Mouse (Mus musculus): ENCODE results near the gene P4ha2. TPM values are rescaled to one million over a fixed set of nuclear protein-coding genes. Genes with fewer than 3 reads are reported as not detected.

P4ha2 gene
- polyA plus RNA-seq, 1 experiment from 2014 or later, result 51.6 TPM

- Histone ChIP-seq H3K4me2 (no peak overlapping the region), H3K9ac (ENCODE audit: low read depth, low read length) (no peak overlapping the region), H3K9me3 (replicated peaks; ENCODE audit: control insufficient read depth, low read length) (no peaks in the 10 kb centered on the region), H3K27me3 (ENCODE audit: control insufficient read depth, insufficient read depth, low read length) (peaks cover 4% of the 10 kb centered on the region; the same call in 1 of the 2 replicates), H3K4me3 (ENCODE audit: low read depth, low read length) (no peak overlapping the region), H3K4me1 (ENCODE audit: control insufficient read depth, insufficient read depth, low read length) (peaks cover 35% of the 10 kb centered on the region), H3K27ac (ENCODE audit: low read depth, low read length) (no peak overlapping the region), H3K36me3 (ENCODE audit: control insufficient read depth, insufficient read depth, low read length) (no peaks in the 10 kb centered on the region)
- ATAC-seq (replicated peaks; ENCODE audit: insufficient number of reproducible peaks, low FRiP score, low TSS enrichment), result no peak
- WGBS (ENCODE audit: insufficient replicate concordance), result 85% methylated on average over 3 of the region's 3 CpGs
Observed at GRCm38 (mm10) chr11:54106676-54107075, 6.8 kb downstream of the P4ha2 start.

GRCm38 (mm10) chr11:54107239-54107638 lies 7.3 kb downstream of the P4ha2 start:
- no peaks in the 10 kb centered on the region for H3K36me3 ChIP-seq (ENCODE audit: control insufficient read depth, insufficient read depth, low read length)
- no peak overlapping the region for H3K27ac ChIP-seq (ENCODE audit: low read depth, low read length)
- no peak overlapping the region for H3K9ac ChIP-seq (ENCODE audit: low read depth, low read length)
- H3K27me3 ChIP-seq (ENCODE audit: control insufficient read depth, insufficient read depth, low read length), result no peaks in the 10 kb centered on the region
- H3K9me3 ChIP-seq (replicated peaks; ENCODE audit: control insufficient read depth, low read length), result no peaks in the 10 kb centered on the region
- H3K4me1 ChIP-seq (ENCODE audit: control insufficient read depth, insufficient read depth, low read length), result peaks cover 34% of the 10 kb centered on the region
- ATAC-seq (replicated peaks; ENCODE audit: insufficient number of reproducible peaks, low FRiP score, low TSS enrichment), result no peak
- no peak overlapping the region for H3K4me2 ChIP-seq
- WGBS (ENCODE audit: insufficient replicate concordance), result 89% methylated on average over 7 of the region's 7 CpGs
- H3K4me3 ChIP-seq (ENCODE audit: low read depth, low read length), result no peak overlapping the region

DNA sequence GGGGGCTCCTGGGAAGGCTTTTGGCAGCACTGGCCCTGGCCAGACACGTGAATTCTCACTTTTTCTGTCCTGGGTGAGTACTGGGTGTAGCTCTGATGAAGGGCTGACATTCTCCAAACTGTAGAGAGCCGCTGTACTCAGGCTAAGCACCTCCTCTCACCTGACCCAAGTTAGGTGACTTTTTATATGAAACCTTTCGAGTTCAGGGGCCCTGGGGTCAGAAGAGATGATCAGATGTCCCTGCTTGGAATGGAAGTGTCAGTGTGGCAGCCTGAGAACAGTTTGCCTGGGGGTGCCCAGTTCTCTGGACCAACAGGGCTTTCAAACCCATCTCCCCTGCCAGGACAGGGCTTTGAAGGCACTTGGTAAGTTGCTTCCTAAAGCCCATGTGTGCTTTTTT lies 8.2 kb downstream of the P4ha2 start:
- H3K9ac ChIP-seq (ENCODE audit: low read depth, low read length), result no peak overlapping the region
- H3K4me3 ChIP-seq (ENCODE audit: low read depth, low read length), result no peak overlapping the region
- no peaks in the 10 kb centered on the region for H3K9me3 ChIP-seq (replicated peaks; ENCODE audit: control insufficient read depth, low read length)
- ATAC-seq (replicated peaks; ENCODE audit: insufficient number of reproducible peaks, low FRiP score, low TSS enrichment), result no peak
- no peaks in the 10 kb centered on the region for H3K36me3 ChIP-seq (ENCODE audit: control insufficient read depth, insufficient read depth, low read length)
- no peak overlapping the region for H3K27ac ChIP-seq (ENCODE audit: low read depth, low read length)
- peaks cover 31% of the 10 kb centered on the region for H3K4me1 ChIP-seq (ENCODE audit: control insufficient read depth, insufficient read depth, low read length)
- 66% methylated on average over 3 of the region's 3 CpGs for WGBS (ENCODE audit: insufficient replicate concordance)
- H3K4me2 ChIP-seq, result no peak overlapping the region
- no peaks in the 10 kb centered on the region for H3K27me3 ChIP-seq (ENCODE audit: control insufficient read depth, insufficient read depth, low read length)

DNA sequence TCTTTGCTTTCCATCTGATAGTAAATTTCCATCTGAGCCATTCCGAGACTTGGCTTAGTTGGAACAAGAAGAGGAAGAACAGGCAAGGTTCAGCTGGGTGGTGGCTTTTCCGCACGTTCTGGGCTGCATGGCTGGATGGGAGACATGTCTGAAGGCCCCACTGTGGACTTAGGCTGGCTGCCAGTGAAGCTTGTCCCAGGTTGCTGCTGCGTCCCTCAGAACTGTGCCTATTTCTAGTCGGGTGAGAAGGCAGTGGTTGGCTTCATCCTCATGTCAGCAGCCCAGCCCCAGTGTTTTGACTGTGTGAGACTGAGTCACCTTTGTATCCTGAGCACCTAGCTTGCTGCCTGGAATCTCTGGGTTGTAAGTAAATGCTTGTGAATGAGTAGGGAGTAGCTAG lies 9.0 kb downstream of the P4ha2 start:
- peaks cover 32% of the 10 kb centered on the region for H3K4me1 ChIP-seq (ENCODE audit: control insufficient read depth, insufficient read depth, low read length)
- no peak overlapping the region; the same call in 1 of the 2 replicates for H3K9ac ChIP-seq (ENCODE audit: low read depth, low read length)

DNA sequence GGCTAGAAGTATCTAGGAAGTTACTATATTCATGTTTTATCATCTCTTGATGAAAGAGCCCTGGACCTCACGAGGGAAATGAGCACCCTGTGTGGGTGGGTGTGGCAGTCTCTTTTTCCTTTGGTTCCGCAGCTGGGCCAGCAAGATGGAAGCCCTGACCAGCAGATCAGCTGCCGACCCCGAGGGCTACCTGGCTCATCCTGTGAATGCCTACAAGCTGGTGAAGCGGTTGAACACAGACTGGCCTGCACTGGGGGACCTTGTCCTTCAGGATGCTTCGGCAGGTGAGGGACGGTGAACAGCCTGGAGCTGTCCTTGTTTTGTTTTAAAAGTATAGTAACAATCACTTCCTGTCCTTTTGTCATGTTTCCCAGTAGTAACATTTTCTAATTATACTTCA lies 11.4 kb downstream of the P4ha2 start:
- ATAC-seq (replicated peaks; ENCODE audit: insufficient number of reproducible peaks, low FRiP score, low TSS enrichment), result no peak
- H3K27ac ChIP-seq (ENCODE audit: low read depth, low read length), result no peak overlapping the region
- no peak overlapping the region for H3K4me3 ChIP-seq (ENCODE audit: low read depth, low read length)
- H3K4me2 ChIP-seq, result no peak overlapping the region
- no peaks in the 10 kb centered on the region for H3K36me3 ChIP-seq (ENCODE audit: control insufficient read depth, insufficient read depth, low read length)
- H3K4me1 ChIP-seq (ENCODE audit: control insufficient read depth, insufficient read depth, low read length), result peaks cover 51% of the 10 kb centered on the region
- H3K9me3 ChIP-seq (replicated peaks; ENCODE audit: control insufficient read depth, low read length), result no peaks in the 10 kb centered on the region
- H3K9ac ChIP-seq (ENCODE audit: low read depth, low read length), result no peak overlapping the region
- 82% methylated on average over 7 of the region's 7 CpGs for WGBS (ENCODE audit: insufficient replicate concordance)
- H3K27me3 ChIP-seq (ENCODE audit: control insufficient read depth, insufficient read depth, low read length), result no peaks in the 10 kb centered on the region

More for the DNA sequence above, 9.0 kb downstream of the P4ha2 start:
- Histone ChIP-seq H3K4me3 (ENCODE audit: low read depth, low read length) (no peak overlapping the region), H3K4me2 (no peak overlapping the region), H3K27ac (ENCODE audit: low read depth, low read length) (peak overlapping the region; percentile 41; the same call in 1 of the 2 replicates), H3K36me3 (ENCODE audit: control insufficient read depth, insufficient read depth, low read length) (no peaks in the 10 kb centered on the region), H3K27me3 (ENCODE audit: control insufficient read depth, insufficient read depth, low read length) (no peaks in the 10 kb centered on the region), H3K9me3 (replicated peaks; ENCODE audit: control insufficient read depth, low read length) (no peaks in the 10 kb centered on the region)
- no peak for ATAC-seq (replicated peaks; ENCODE audit: insufficient number of reproducible peaks, low FRiP score, low TSS enrichment)
- 57% methylated on average over 5 of the region's 5 CpGs for WGBS (ENCODE audit: insufficient replicate concordance)

GRCm38 (mm10) chr11:54111976-54112741 lies 12.3 kb downstream of the P4ha2 start:
- Histone ChIP-seq H3K9ac (ENCODE audit: low read depth, low read length) (peak overlapping the region; percentile 29; the same call in 1 of the 2 replicates), H3K27ac (ENCODE audit: low read depth, low read length) (peak overlapping the region; percentile 68), H3K4me2 (peak overlapping the region; percentile 53), H3K36me3 (ENCODE audit: control insufficient read depth, insufficient read depth, low read length) (no peaks in the 10 kb centered on the region), H3K27me3 (ENCODE audit: control insufficient read depth, insufficient read depth, low read length) (no peaks in the 10 kb centered on the region), H3K4me1 (ENCODE audit: control insufficient read depth, insufficient read depth, low read length) (peaks cover 53% of the 10 kb centered on the region), H3K9me3 (replicated peaks; ENCODE audit: control insufficient read depth, low read length) (no peaks in the 10 kb centered on the region), H3K4me3 (ENCODE audit: low read depth, low read length) (no peak overlapping the region)
- ATAC-seq (replicated peaks; ENCODE audit: insufficient number of reproducible peaks, low FRiP score, low TSS enrichment), result no peak
- WGBS (ENCODE audit: insufficient replicate concordance), result 69% methylated on average over 21 of the region's 21 CpGs

GRCm38 (mm10) chr11:54112920-54113319 lies 13.0 kb downstream of the P4ha2 start:
- Histone ChIP-seq H3K4me2 (peak overlapping the region; percentile 53), H3K9me3 (replicated peaks; ENCODE audit: control insufficient read depth, low read length) (no peaks in the 10 kb centered on the region), H3K27ac (ENCODE audit: low read depth, low read length) (peak overlapping the region; percentile 68), H3K27me3 (ENCODE audit: control insufficient read depth, insufficient read depth, low read length) (no peaks in the 10 kb centered on the region), H3K4me1 (ENCODE audit: control insufficient read depth, insufficient read depth, low read length) (peaks cover 53% of the 10 kb centered on the region), H3K36me3 (ENCODE audit: control insufficient read depth, insufficient read depth, low read length) (peaks cover 3% of the 10 kb centered on the region), H3K4me3 (ENCODE audit: low read depth, low read length) (0 out of 2 replicates have a peak overlapping the region, but pooled peaks have one; percentile 6), H3K9ac (ENCODE audit: low read depth, low read length) (peak overlapping the region; percentile 36)
- WGBS (ENCODE audit: insufficient replicate concordance), result 3% methylated on average over 10 of the region's 10 CpGs
- ATAC-seq (replicated peaks; ENCODE audit: insufficient number of reproducible peaks, low FRiP score, low TSS enrichment), result peak; percentile 89

- Histone ChIP-seq H3K4me2 (peak overlapping the region; percentile 53), H3K9ac (ENCODE audit: low read depth, low read length) (peak overlapping the region; percentile 36), H3K4me3 (ENCODE audit: low read depth, low read length) (0 out of 2 replicates have a peak overlapping the region, but pooled peaks have one; percentile 6), H3K27ac (ENCODE audit: low read depth, low read length) (peak overlapping the region; percentile 68), H3K36me3 (ENCODE audit: control insufficient read depth, insufficient read depth, low read length) (peaks cover 3% of the 10 kb centered on the region), H3K27me3 (ENCODE audit: control insufficient read depth, insufficient read depth, low read length) (no peaks in the 10 kb centered on the region), H3K9me3 (replicated peaks; ENCODE audit: control insufficient read depth, low read length) (no peaks in the 10 kb centered on the region), H3K4me1 (ENCODE audit: control insufficient read depth, insufficient read depth, low read length) (peaks cover 48% of the 10 kb centered on the region)
- ATAC-seq (replicated peaks; ENCODE audit: insufficient number of reproducible peaks, low FRiP score, low TSS enrichment), result no peak
- 20% methylated on average over 4 of the region's 4 CpGs for WGBS (ENCODE audit: insufficient replicate concordance)
Observed at GRCm38 (mm10) chr11:54113352-54113751, 13.5 kb downstream of the P4ha2 start.

DNA sequence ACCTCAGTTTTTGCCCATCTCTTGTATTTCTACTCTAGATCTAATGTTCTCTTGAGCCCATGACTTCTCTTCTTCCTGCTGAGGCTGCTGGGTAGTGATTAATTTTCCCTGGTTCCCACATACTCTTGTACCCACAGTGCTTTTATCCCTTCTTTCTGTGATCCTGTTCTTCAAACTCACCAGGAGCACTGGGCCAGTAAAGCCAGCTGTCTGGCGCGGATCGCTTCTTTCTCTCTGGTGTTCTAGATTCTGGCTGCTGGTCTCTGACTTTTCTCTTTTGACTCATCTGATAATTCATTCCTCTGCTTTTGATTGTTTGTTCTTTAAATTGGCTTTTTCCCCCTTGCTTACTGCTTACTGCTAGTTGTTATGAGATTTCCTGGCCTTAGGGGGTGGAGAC lies 14.9 kb downstream of the P4ha2 start:
- Histone ChIP-seq H3K27ac (ENCODE audit: low read depth, low read length) (no peak overlapping the region), H3K4me3 (ENCODE audit: low read depth, low read length) (no peak overlapping the region), H3K4me2 (no peak overlapping the region), H3K4me1 (ENCODE audit: control insufficient read depth, insufficient read depth, low read length) (peaks cover 38% of the 10 kb centered on the region), H3K9ac (ENCODE audit: low read depth, low read length) (no peak overlapping the region), H3K9me3 (replicated peaks; ENCODE audit: control insufficient read depth, low read length) (no peaks in the 10 kb centered on the region), H3K27me3 (ENCODE audit: control insufficient read depth, insufficient read depth, low read length) (no peaks in the 10 kb centered on the region), H3K36me3 (ENCODE audit: control insufficient read depth, insufficient read depth, low read length) (peaks cover 5% of the 10 kb centered on the region)
- 91% methylated on average over 3 of the region's 3 CpGs for WGBS (ENCODE audit: insufficient replicate concordance)
- no peak for ATAC-seq (replicated peaks; ENCODE audit: insufficient number of reproducible peaks, low FRiP score, low TSS enrichment)
